Mouse (Mus musculus) monocyte, adult 5-6 weeks (primary cell): ENCODE data around the gene Map4k3. TPM values are rescaled to one million over a fixed set of nuclear protein-coding genes. Genes with fewer than 3 reads are reported as not detected.

Experiments used
- ATAC-seq: fragments of 153-309, 156-312 bp; replicated peaks from 2 replicates; pipeline ENCODE4 v1.8.0; 2017; ENCODE audit warnings: mild to moderate bottlenecking; ENCODE audit not compliant: low TSS enrichment, insufficient number of reproducible peaks, severe bottlenecking, poor library complexity, low FRiP score
- total RNA-seq: library from RNA; stranded (forward); fragments of 200-1000, 200-491, 200-594 nt; gene quantifications from 3 replicates; pipeline ENCODE4 v1.2.3, GENCODE M21; 2017

The Map4k3 gene
- total RNA-seq, 1 experiment from 2014 or later, result 26.7 TPM

DNA sequence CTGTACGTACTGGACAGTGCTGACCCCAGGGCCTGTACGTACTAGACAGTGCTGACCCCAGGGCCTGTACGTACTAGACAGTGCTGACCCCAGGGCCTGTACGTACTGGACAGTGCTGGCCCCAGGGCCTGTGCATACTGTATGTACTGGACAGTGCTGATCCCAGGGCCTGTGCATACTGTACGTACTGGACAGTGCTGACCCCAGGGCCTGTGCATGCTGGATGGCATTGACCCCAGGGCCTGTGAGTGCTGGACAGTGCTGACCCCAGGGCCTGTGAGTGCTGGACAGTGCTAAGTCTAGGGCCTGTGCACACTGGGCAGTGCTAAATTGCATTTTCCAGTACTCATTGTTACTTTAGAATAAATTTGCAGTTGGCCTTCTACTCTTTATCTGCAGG is 31.3 kb downstream of the Map4k3 start:
- ATAC-seq, result no peak

DNA sequence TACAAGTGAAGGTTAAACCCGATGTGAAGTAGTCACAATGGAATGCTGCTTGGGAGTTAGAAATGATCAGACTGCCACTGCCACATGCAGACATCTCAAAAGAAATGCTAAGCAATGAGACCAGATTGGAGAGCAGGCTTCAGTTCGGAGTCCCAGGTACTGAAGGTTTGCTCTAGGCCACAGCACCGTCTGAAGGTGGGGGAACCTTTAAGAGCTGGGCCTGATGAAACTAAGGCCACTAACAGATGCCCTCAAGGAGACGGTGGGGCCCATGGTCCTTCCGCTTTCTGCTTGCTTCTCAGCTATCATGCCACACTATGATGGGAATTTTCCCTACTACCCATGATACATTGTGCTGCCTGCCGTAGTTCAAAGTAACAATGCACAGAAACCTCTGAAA is 32.1 kb downstream of the Map4k3 start:
- no peak for ATAC-seq

GRCm38 (mm10) chr17:80693707-80694106 is 34.6 kb downstream of the Map4k3 start:
- ATAC-seq, result no peak

DNA sequence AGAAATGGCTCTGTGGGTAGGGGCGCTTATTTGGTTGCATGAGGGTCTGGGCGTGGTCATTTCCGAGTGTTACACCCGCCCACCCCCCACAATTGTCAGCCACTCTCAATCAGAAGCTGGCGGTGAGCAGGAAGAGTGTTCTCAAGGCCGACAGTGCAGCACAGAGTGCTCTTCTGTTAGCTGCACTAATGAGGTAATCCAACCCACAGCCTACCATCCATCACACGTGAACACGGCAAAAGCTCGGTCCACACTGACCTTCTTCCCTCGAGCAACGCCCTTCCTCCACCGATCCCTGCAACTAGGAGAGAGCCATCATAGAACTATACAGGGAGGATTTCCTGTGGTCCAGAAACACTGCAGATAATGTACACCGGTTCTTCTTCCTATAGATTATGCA is 36.1 kb downstream of the Map4k3 start:
- ATAC-seq, result no peak

DNA sequence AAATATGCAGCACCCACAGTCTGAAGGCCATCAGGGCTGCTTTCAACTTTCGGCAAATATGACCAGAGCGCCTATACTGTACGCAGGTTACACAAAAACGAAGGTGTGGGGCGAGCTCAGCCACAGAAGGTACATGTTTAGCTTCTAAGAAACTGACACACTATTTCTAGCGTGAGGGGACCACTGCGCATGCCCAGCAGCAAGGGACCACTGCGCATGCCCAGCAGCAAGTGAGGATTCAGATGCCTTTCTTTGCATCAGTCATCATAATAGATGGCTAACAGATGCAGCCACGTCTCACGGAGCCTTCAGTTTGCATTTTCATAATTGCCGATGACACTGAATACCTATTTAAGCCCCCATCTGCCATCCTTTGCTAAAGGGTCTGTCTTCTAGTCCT is 39.6 kb downstream of the Map4k3 start:
- no peak for ATAC-seq

- peak; percentile 64 for ATAC-seq
Measured at GRCm38 (mm10) chr17:80686066-80686465, 42.2 kb downstream of the Map4k3 start.

DNA sequence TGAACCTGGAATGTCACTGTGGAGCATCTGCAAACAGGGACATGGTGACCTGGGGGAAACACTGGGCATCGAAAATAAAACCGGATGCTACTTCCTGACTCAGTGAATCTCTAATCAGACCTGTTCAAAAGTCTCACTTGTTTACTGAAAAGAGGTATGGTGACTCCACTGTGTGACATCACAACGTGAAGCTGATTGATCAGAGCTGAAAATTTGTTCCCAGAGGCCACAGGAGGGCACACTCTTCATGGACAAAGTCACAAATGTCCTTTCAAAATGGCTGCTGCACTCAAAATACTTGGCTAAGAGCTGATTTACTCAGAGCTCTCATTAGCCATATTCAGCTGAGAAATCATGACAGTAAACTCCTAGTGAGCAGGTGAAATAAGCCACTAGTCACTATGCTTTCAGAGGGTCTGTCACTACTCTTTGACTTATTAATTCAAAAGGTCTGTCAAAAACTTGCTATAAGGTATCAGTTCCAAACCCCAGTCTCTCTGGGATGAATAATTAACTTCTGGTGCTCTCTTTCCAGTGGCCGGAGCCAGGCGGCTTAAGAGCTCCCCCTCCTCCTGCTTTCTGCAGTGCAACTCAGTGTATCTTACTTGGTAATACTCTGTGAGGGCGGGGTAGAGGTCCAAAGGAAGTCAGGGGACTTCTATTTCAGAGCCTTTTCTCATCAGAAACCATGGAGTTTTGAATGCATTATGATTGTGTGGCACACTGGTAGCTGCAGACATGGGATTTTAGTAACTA is 44.3 kb downstream of the Map4k3 start:
- ATAC-seq, result 0 out of 2 replicates have a peak, but pooled peaks have one; percentile 19

DNA sequence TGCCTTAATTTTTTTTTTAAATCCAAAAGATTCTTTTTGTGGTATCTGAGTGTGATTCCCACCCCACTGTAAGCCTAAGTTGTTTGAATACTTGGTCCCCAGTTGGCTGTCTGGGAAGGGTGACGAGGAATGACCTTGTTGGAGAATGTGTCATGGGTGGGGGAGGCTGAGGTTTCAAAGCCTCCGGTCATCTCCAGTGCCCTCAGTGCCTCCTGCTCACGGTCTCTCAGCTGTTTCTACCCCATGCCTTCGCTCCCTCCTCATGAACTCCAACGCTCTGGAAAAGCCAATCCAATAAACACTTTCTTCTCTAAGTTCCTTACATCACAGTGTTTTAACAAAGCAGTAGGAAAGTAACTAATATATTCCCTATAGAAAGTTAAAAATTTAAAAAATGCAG is 45.2 kb downstream of the Map4k3 start:
- ATAC-seq, result no peak

DNA sequence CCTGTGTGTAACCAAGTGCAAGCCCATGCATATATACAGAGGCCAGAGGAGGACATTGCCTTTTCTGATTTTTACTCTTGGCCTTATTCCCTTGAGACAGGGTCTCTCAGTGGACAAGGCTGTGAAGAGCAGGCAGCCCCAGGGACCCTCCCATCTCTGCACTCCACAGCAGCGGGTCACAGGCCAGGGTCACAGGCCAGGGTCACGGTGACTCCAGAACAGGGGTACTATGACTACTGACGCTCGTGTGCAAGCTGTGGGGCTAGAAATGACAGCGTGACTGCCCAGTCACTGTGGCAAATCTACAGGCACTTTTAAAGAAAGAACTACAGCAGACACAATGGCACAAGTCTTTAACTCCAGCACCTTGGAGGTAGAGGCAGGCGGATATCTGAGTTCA is 50.1 kb downstream of the Map4k3 start:
- ATAC-seq, result no peak

- ATAC-seq, result no peak
Measured at GRCm38 (mm10) chr17:80676859-80677535, 51.3 kb downstream of the Map4k3 start.

DNA sequence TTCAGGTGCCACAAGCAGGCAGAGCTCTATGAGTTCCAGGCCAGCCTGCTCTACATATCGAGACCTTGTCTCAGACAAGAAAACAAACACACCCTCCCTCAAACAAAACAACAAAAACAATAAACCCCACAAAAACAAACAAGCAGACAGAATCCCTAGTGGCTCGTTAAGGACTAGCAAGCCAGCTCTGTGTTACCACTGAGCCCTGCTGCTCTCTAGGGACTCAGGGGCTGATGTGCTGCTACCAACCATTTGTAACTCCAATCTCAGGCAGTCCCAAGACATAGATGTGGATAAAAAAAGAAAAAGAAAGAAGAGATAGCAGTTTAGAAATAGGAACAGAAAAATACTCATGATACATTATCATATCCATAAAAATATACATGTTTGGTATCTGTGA is 52.1 kb downstream of the Map4k3 start:
- no peak for ATAC-seq

- ATAC-seq, result no peak
Measured at GRCm38 (mm10) chr17:80670395-80670794, 57.9 kb downstream of the Map4k3 start.

- ATAC-seq, result no peak
Measured at GRCm38 (mm10) chr17:80663623-80664022, 64.7 kb downstream of the Map4k3 start.

DNA sequence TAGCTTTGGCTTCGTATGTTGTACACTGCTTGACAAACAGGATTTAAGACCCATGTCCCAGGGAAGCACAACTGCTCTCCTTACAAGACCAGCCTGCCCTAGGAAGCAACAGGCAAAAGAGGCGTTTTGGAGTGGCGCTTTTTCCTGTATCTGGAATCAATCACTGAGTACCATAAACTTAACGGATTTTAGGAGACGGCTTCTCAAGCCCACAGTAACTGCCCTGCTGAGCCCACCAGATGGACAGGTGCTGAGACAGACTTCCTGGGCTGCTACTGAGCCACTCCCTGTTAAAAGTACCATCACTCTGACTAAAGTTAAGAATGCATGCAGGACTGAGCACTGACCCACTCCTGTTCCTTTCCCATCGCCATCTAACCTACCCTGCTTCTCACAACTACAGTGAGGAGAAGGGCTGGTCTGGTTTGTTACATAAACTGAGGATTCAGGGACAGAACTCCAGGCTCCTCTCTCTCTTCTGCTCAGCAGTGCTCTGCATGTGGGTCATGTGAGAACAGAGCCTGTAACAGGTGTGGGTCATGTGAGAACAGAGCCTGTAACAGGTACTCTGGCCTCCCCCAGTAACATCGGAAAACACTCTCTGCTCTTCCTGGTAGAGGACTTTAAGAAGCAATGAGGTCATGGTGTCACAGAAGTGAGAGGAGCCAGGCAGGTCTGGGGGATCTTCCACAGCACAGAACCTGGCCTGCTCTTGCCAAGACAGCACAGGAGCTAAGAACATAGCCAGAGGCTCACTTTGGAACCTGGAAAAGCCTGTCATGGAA is 65.3 kb downstream of the Map4k3 start:
- no peak for ATAC-seq

DNA sequence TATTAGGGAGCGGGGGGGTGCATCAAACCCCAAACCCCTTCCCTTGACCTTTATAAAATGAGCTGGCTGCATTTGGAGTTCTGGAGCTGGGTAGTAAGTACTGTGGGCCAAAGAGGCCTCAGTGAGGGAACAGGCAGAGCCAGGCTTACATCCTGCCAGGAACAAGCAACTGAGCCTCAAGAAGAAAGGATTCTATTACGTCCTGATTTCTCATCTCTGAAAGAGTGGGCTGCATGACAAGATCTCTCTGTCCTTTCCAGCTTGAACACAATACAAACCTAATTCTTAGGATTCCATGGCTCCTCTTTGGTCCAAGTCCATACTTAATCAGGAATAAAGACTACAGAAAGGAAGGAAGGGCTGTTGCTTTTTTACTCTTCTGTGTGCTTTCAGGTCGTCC is 66.4 kb downstream of the Map4k3 start:
- no peak for ATAC-seq

GRCm38 (mm10) chr17:80660707-80661380 is 67.4 kb downstream of the Map4k3 start:
- ATAC-seq, result no peak

GRCm38 (mm10) chr17:80660234-80660633 is 68.1 kb downstream of the Map4k3 start:
- ATAC-seq, result no peak

GRCm38 (mm10) chr17:80659821-80660220 is 68.5 kb downstream of the Map4k3 start:
- ATAC-seq, result no peak

DNA sequence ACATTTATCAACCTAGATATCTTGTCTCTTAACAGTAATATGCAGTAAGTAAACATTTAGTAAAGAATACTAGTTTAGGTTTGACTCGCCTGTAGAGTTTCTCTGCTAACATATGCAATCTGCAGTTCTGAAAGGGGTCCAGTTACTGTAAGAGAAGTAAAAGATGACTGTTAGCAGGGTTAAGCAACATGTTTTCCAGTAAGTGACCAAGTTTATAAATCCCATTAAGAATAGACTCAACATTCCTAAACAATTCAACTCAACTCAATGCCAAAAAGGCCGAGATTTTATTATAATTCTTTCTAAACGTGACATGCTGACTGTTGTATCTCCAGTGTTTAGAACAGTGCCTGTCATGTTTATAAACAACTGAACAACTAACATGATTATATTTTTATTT is 74.0 kb downstream of the Map4k3 start:
- no peak for ATAC-seq
